Mouse (Mus musculus): ENCODE data around the gene Neurod2. TPM values are rescaled to one million over a fixed set of nuclear protein-coding genes. Genes with fewer than 3 reads are reported as not detected.

The Neurod2 gene
- polyA plus RNA-seq, 1 experiment from 2014 or later: 0.13 TPM

DNA sequence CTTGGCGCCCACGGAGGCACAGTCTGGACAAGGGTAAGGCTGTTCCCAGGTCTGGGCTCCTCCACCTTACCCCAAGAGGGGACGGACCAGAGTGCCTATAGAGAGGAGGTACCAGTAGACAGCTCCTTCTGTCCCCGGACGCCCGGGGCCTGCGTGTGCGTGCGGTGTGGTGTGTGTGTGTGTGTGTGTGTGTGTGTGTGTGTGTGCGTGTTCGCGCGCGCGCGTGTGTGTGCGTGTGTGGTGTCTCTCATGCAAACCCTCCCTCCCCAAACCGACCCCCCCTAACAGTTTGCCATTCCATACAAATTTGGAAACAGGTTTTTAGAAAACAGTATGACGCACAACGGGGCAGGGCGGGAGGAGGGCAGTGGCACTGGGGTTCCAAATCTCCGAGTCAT lies 3.6 kb downstream of the Neurod2 start:
- H3K27ac ChIP-seq: no peak overlapping the region
- H3K9me3 ChIP-seq: no peaks in the 10 kb centered on the region
- H3K36me3 ChIP-seq: no peaks in the 10 kb centered on the region
- 2% methylated on average over 22 of the region's 22 CpGs for WGBS
- peaks cover 100% of the 10 kb centered on the region for H3K27me3 ChIP-seq (ENCODE audit: insufficient read depth, poor library complexity, severe bottlenecking)
- H3K4me1 ChIP-seq (replicated peaks): peaks cover 33% of the 10 kb centered on the region
- no peak for DNase-seq (ENCODE audit: low spot score)
- no peak overlapping the region for H3K4me3 ChIP-seq

DNA sequence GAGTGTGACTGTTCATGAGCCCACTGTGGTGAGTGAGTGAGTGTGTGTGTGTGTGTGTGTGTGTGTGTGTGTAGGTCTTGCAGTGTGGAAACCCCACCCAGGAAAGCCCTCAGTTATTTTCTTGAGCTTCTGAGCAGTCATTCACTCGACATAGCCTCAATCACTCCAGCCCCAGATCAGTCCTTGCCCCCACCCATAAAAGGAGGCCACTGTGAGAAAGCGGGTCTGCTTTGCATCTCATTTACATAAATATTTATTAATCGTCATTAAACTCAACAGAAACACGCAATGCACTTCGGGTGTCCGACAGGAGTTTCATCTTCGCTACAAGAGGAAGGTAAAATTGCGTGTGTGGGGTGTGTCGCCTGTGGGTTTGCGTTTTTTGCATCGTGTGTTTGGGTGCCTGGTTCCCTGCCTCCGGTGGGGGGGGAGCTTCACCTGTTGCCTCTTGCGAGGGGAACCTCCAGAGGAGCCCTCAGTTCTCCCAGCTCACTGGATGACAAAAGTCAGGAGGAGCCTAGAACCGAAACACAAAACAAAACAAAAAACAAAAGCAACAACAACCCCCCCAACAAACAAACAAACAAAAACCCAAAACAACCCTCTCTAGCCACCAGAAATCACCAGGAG lies 4.1 kb downstream of the Neurod2 start:
- WGBS: 3% methylated on average over 14 of the region's 14 CpGs
- Histone ChIP-seq H3K27me3 (ENCODE audit: insufficient read depth, poor library complexity, severe bottlenecking) (peaks cover 100% of the 10 kb centered on the region), H3K9me3 (no peaks in the 10 kb centered on the region), H3K27ac (no peak overlapping the region), H3K36me3 (no peaks in the 10 kb centered on the region), H3K4me1 (replicated peaks) (peaks cover 33% of the 10 kb centered on the region), H3K4me3 (no peak overlapping the region)
- no peak for DNase-seq (ENCODE audit: low spot score)

- WGBS: 2% methylated on average over 9 of the region's 9 CpGs
- peaks cover 23% of the 10 kb centered on the region for H3K4me1 ChIP-seq (replicated peaks)
- peaks cover 100% of the 10 kb centered on the region for H3K27me3 ChIP-seq (ENCODE audit: insufficient read depth, poor library complexity, severe bottlenecking)
- H3K27ac ChIP-seq: no peak overlapping the region
- H3K9me3 ChIP-seq: no peaks in the 10 kb centered on the region
- DNase-seq (ENCODE audit: low spot score): no peak
- H3K4me3 ChIP-seq: no peak overlapping the region
- H3K36me3 ChIP-seq: no peaks in the 10 kb centered on the region
Observed at GRCm38 (mm10) chr11:98323933-98324332, 5.5 kb downstream of the Neurod2 start.

DNA sequence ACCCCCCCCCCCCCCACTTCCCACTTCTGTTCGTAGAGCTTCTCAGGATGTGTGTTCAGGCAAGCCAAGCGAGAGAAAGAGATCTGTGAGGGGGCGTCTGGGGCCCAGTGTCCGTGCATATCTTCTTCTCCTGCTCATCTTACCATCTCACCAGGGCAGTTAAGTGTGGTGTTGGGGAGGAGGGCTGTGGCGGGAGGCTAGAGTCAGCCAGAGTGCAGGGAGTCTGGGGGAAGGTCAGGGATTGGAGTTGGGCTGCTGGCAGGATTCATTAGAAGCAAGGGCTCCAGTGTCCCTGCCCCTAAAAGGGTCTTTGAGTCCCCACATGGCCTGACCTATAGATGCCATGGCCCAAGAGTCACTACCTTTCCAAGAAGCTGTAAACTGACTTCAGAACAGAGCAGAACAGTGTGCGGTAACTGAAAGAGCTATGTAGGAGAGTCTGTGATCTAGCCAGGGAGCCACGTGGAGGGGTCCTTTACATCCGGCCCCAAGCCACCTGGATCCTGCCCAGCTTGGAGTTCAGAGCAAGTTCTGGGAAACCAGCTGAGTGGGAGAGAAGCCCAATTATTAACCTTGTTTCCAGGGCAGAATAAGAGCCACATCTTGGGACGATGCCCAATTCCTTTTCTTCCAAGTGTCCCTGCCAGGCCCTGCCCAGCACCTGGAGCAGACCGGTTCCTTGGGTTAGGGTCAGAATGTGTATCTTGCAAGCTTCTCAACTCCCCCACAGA lies 6.1 kb downstream of the Neurod2 start:
- 2% methylated on average over 10 of the region's 10 CpGs for WGBS
- Histone ChIP-seq H3K27me3 (ENCODE audit: insufficient read depth, poor library complexity, severe bottlenecking) (peaks cover 100% of the 10 kb centered on the region), H3K9me3 (no peaks in the 10 kb centered on the region), H3K4me3 (no peak overlapping the region), H3K27ac (no peak overlapping the region), H3K36me3 (no peaks in the 10 kb centered on the region), H3K4me1 (replicated peaks) (peaks cover 17% of the 10 kb centered on the region)
- DNase-seq (ENCODE audit: low spot score): no peak

DNA sequence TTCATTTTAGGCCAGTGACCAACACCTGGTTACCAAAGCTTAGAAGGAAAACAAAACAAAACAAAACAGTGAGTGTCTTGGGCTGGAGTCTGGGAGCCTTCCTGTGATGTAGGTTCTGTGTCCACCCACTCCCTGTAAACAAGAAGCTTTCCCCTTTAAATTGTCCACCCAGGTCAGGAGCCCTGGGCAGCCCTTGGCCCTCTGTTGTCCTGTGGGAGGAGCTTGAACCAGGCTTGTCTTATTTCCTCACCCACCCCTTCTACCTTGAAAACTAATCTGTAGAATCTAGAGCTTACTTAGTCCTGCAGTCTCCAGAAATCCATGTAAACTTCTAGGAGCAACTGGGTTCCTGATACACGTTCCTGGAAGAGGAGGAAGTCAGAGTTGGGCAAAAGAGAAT lies 7.3 kb downstream of the Neurod2 start:
- Histone ChIP-seq H3K4me3 (no peak overlapping the region), H3K36me3 (no peaks in the 10 kb centered on the region), H3K9me3 (no peaks in the 10 kb centered on the region), H3K27ac (no peak overlapping the region), H3K4me1 (replicated peaks) (peaks cover 5% of the 10 kb centered on the region), H3K27me3 (ENCODE audit: insufficient read depth, poor library complexity, severe bottlenecking) (peaks cover 100% of the 10 kb centered on the region)
- WGBS: 6% methylated on average over 1 of the region's 1 CpGs
- no peak for DNase-seq (ENCODE audit: low spot score)

DNA sequence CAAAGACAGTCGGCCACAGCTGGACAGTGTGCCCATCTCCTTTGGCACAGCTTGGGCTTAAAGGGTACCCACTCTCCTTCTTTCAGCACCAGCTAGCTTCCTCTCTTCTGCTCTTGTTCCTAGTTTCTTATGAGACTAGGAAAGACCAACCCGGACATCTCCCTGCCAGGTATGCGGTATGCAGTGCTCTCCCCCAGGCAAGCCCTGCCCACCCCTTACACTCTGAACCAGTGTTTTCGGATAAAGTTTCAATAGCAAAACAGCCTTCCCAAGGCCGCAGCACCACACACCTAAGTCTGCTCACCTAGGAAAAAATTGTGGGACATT lies 7.8 kb downstream of the Neurod2 start:
- peaks cover 100% of the 10 kb centered on the region for H3K27me3 ChIP-seq (ENCODE audit: insufficient read depth, poor library complexity, severe bottlenecking)
- no peak for DNase-seq (ENCODE audit: low spot score)
- 7% methylated on average over 5 of the region's 5 CpGs for WGBS

DNA sequence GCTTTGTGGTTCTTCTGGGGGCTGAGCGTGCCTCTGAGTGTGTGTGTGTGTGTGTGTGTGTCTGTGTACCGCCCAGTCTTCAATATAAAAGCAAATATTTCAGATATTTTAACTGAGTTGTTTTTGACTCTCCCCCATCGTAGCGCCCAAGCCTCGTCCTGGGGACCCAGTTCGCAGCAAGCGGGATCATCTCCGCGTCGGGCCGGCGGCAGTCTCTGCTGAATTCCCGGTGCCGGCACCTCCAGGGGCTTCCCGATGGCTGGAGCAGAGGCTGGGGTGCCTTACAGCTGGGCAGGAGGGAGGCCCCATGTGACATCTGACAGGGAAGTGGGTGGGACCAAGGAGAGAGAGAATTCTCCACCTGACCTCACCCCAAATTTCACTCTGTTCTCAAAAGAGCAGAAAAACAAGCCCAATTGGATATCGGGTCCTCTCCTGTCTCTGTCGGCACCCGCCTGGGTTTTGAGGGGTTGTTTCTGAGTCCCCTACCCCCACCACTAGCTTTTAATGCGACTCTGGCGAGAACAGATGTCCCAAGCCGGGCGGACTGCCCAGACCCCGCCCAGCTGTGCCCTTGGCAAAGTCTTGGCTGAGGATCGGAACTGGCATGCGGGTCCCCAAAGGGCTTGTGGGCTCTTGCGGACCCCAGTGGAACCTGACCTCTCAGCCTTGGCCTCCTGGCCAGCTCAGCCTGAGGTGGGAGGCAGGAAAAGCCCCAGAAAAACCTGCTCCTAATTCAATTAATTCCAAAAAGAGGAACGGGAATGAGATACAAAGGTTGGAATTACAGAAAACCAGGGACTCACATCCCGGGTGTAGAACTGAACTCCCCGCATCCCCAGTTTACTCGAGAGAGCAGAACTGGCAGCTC lies 8.4 kb downstream of the Neurod2 start:
- no peak overlapping the region for H3K4me3 ChIP-seq
- H3K27ac ChIP-seq: no peak overlapping the region
- WGBS: 2% methylated on average over 30 of the region's 30 CpGs

More for the DNA sequence above, 7.8 kb downstream of the Neurod2 start:
- peaks cover under 1% of the 10 kb centered on the region; the same call in 1 of the 2 replicates for H3K4me1 ChIP-seq (replicated peaks)
- no peak overlapping the region for H3K4me3 ChIP-seq
- no peaks in the 10 kb centered on the region for H3K9me3 ChIP-seq
- no peak overlapping the region for H3K27ac ChIP-seq
- H3K36me3 ChIP-seq: no peaks in the 10 kb centered on the region

GRCm38 (mm10) chr11:98320381-98320780 lies 9.1 kb downstream of the Neurod2 start:
- H3K9me3 ChIP-seq: no peaks in the 10 kb centered on the region
- no peaks in the 10 kb centered on the region for H3K36me3 ChIP-seq
- H3K27me3 ChIP-seq (ENCODE audit: insufficient read depth, poor library complexity, severe bottlenecking): peaks cover 100% of the 10 kb centered on the region
- H3K4me3 ChIP-seq: no peak overlapping the region
- no peak overlapping the region for H3K27ac ChIP-seq
- H3K4me1 ChIP-seq (replicated peaks): no peaks in the 10 kb centered on the region
- DNase-seq (ENCODE audit: low spot score): no peak
- 8% methylated on average over 12 of the region's 12 CpGs for WGBS

More for the DNA sequence above, 8.4 kb downstream of the Neurod2 start:
- H3K4me1 ChIP-seq (replicated peaks): no peaks in the 10 kb centered on the region
- H3K36me3 ChIP-seq: no peaks in the 10 kb centered on the region
- no peaks in the 10 kb centered on the region for H3K9me3 ChIP-seq
- no peak for DNase-seq (ENCODE audit: low spot score)
- H3K27me3 ChIP-seq (ENCODE audit: insufficient read depth, poor library complexity, severe bottlenecking): peaks cover 100% of the 10 kb centered on the region

DNA sequence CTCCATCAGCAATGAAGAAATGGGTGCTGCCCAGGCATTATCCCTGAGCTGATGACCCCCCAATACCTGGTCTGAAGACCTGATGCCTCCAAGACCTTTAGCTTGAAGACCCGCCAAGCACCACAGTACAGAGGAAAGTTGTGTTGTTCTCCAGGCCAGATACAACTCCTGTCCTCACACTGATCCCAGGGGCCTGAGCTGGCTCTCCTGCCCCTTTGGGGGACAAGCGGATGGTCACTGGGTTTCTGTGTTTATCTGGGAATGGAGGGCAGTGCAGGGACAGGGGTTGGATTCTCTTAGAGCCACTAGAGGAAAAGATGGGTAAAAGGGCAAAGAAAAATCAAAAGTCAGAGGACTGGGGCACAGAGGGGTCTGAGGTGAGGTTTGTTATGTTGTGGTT lies 9.5 kb downstream of the Neurod2 start:
- WGBS: 2% methylated on average over 2 of the region's 2 CpGs
- Histone ChIP-seq H3K9me3 (no peaks in the 10 kb centered on the region), H3K27ac (no peak overlapping the region), H3K27me3 (ENCODE audit: insufficient read depth, poor library complexity, severe bottlenecking) (peaks cover 100% of the 10 kb centered on the region), H3K36me3 (no peaks in the 10 kb centered on the region), H3K4me3 (no peak overlapping the region), H3K4me1 (replicated peaks) (no peaks in the 10 kb centered on the region)
- DNase-seq (ENCODE audit: low spot score): no peak

GRCm38 (mm10) chr11:98319544-98319943 lies 9.9 kb downstream of the Neurod2 start:
- Histone ChIP-seq H3K9me3 (no peaks in the 10 kb centered on the region), H3K4me1 (replicated peaks) (no peaks in the 10 kb centered on the region), H3K36me3 (no peaks in the 10 kb centered on the region), H3K27ac (no peak overlapping the region), H3K27me3 (ENCODE audit: insufficient read depth, poor library complexity, severe bottlenecking) (peaks cover 100% of the 10 kb centered on the region), H3K4me3 (no peak overlapping the region)
- 14% methylated on average over 4 of the region's 4 CpGs for WGBS
- DNase-seq (ENCODE audit: low spot score): no peak

DNA sequence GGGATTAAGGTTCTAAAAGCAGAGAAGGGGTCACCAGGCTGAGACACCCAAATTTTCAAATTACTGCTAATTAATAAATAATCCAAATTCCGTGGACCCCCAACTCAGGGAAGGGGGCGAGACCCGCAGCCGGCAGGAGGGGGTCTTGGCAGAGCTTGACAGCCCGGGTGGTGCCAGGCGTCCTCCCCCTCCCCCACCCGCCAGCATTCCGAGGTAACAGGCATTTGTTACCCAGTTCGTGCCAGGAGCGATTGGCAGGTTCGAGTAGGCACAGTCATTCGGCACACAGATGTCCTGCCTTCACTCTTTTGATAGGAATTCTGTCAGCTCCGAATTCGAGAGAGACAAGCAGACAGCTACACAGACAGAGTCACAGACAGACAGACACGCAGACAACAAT lies 10.3 kb downstream of the Neurod2 start:
- no peaks in the 10 kb centered on the region for H3K9me3 ChIP-seq
- no peak overlapping the region for H3K4me3 ChIP-seq
- peaks cover 100% of the 10 kb centered on the region for H3K27me3 ChIP-seq (ENCODE audit: insufficient read depth, poor library complexity, severe bottlenecking)
- H3K4me1 ChIP-seq (replicated peaks): no peaks in the 10 kb centered on the region
- no peaks in the 10 kb centered on the region for H3K36me3 ChIP-seq
- WGBS: 4% methylated on average over 15 of the region's 15 CpGs
- no peak for DNase-seq (ENCODE audit: low spot score)
- H3K27ac ChIP-seq: no peak overlapping the region

DNA sequence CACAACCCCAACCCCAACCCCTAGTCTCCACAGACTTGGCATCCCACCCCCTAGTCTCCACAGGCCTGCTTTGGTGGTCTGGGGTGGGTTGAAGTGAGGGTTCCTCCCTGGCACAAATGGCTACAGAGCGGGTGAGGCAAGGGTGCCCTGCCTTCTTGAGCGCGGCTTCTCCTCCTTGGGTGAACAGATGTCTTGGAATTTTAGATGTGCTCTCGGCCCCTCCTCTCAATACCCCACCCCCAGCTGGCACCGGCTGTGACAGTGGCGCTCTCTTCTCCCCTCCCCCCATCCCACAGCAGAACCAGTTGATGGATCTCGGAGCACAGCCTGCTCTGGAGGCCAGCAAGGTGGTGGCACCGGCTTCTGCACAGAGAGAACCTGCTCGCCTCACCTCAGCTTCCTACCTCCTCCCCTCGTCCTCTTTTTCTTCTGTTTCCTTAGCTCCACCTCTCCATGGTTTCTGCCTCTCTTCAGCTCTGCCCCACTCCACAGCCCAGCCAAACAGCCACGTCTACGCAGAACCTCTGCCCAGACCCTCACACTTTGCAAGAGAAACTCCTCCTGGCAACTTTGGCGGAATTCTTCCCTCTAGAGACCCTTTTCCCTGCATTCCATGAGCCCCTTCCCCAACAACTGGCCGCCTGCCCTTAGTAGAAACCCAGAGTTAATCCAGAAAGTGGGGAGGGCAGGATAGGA lies 10.9 kb downstream of the Neurod2 start:
- Histone ChIP-seq H3K27me3 (ENCODE audit: insufficient read depth, poor library complexity, severe bottlenecking) (peaks cover 100% of the 10 kb centered on the region), H3K36me3 (no peaks in the 10 kb centered on the region), H3K27ac (no peak overlapping the region), H3K4me1 (replicated peaks) (no peaks in the 10 kb centered on the region; the same call in 1 of the 2 replicates), H3K4me3 (no peak overlapping the region), H3K9me3 (no peaks in the 10 kb centered on the region)
- no peak for DNase-seq (ENCODE audit: low spot score)
- WGBS: 2% methylated on average over 14 of the region's 14 CpGs

Measured in hindbrain, embryonic 10.5 days (tissue).